14 mouse cellular contexts compared by ENCODE assay signal in genomic region chr8:106530566-106530965, GRCm38 (mm10). TPM values are rescaled to one million over a fixed set of nuclear protein-coding genes. Genes with fewer than 3 reads are reported as not detected.
DNase-seq lines count a peak whose midpoint lies in the region; ATAC-seq and TF ChIP-seq lines count a peak whose summit lies in the region.
"Had no signal": no experiment of that assay in that cellular context is flagged by ENCODE, and none has a peak within 500 bp of the region (broad histone marks: within the 10 kb centered on the region; RNA-seq: fewer than 3 reads in every experiment).

No protein-coding gene starts in this region.

- TF ChIP-seq CTCF in forebrain, postnatal 0 days (IDR thresholded peaks at IDR 0.05; ENCODE audit: low read depth): peak; percentile 51
- TF ChIP-seq CTCF in liver, embryonic 14.5 days (IDR thresholded peaks at IDR 0.05; ENCODE audit: low read depth): peak; percentile 71

- no peaks in the 10 kb centered on the region for H3K4me1 ChIP-seq in forebrain, postnatal 0 days (ENCODE audit: insufficient read depth)
- H3K4me1 ChIP-seq in forebrain, embryonic 12.5 days: no peaks in the 10 kb centered on the region
- H3K4me1 ChIP-seq in liver, embryonic 14.5 days (replicated peaks; ENCODE audit: control insufficient read depth in 2 of 2, insufficient read depth in 2 of 2, low read length in 1 of 2): no peaks in the 10 kb centered on the region
- H3K4me1 ChIP-seq in liver, embryonic 12.5 days: no peaks in the 10 kb centered on the region
- H3K4me1 ChIP-seq in midbrain, embryonic 10.5 days: no peaks in the 10 kb centered on the region

- WGBS in forebrain, postnatal 0 days: 74% methylated on average over 4 of the region's 4 CpGs
- WGBS in forebrain, embryonic 12.5 days: 70% methylated on average over 4 of the region's 4 CpGs
- 51% methylated on average over 4 of the region's 4 CpGs for WGBS in liver, embryonic 14.5 days (ENCODE audit: insufficient replicate concordance)
- WGBS in liver, embryonic 12.5 days (ENCODE audit: insufficient replicate concordance): 52% methylated on average over 4 of the region's 4 CpGs
- 74% methylated on average over 4 of the region's 4 CpGs for WGBS in midbrain, embryonic 10.5 days

- no peaks in the 10 kb centered on the region for H3K27me3 ChIP-seq in forebrain, postnatal 0 days (ENCODE audit: insufficient read depth, low read length)
- no peaks in the 10 kb centered on the region for H3K27me3 ChIP-seq in forebrain, embryonic 12.5 days
- H3K27me3 ChIP-seq in liver, embryonic 14.5 days (ENCODE audit: control insufficient read depth, insufficient read depth, low read length): no peaks in the 10 kb centered on the region
- no peaks in the 10 kb centered on the region for H3K27me3 ChIP-seq in liver, embryonic 12.5 days (replicated peaks)
- no peaks in the 10 kb centered on the region for H3K27me3 ChIP-seq in midbrain, embryonic 10.5 days (ENCODE audit: low read depth, poor library complexity, severe bottlenecking)

- H3K9me3 ChIP-seq in forebrain, postnatal 0 days (ENCODE audit: low read length): no peaks in the 10 kb centered on the region
- H3K9me3 ChIP-seq in forebrain, embryonic 12.5 days: no peaks in the 10 kb centered on the region
- H3K9me3 ChIP-seq in liver, embryonic 14.5 days (ENCODE audit: control insufficient read depth, low read length): no peaks in the 10 kb centered on the region
- H3K9me3 ChIP-seq in liver, embryonic 12.5 days (replicated peaks): no peaks in the 10 kb centered on the region
- H3K9me3 ChIP-seq in midbrain, embryonic 10.5 days (replicated peaks): no peaks in the 10 kb centered on the region

- H3K4me2 ChIP-seq in forebrain, postnatal 0 days (ENCODE audit: low read depth): no peak overlapping the region
- no peak overlapping the region for H3K4me2 ChIP-seq in forebrain, embryonic 12.5 days
- H3K4me2 ChIP-seq in liver, embryonic 14.5 days (ENCODE audit: low read depth): no peak overlapping the region
- no peak overlapping the region for H3K4me2 ChIP-seq in liver, embryonic 12.5 days

- no peak overlapping the region for H3K9ac ChIP-seq in forebrain, postnatal 0 days
- no peak overlapping the region for H3K9ac ChIP-seq in forebrain, embryonic 12.5 days
- H3K9ac ChIP-seq in liver, embryonic 14.5 days (replicated peaks): no peak overlapping the region
- H3K9ac ChIP-seq in liver, embryonic 12.5 days: no peak overlapping the region

- no peak overlapping the region for H3K4me3 ChIP-seq in forebrain, postnatal 0 days (ENCODE audit: low read depth, low read length)
- H3K4me3 ChIP-seq in forebrain, embryonic 12.5 days (replicated peaks): no peak overlapping the region
- no peak overlapping the region for H3K4me3 ChIP-seq in liver, embryonic 14.5 days (ENCODE audit: insufficient read depth in 1 of 2, low read depth in 2 of 2, low read length in 2 of 2)
- H3K4me3 ChIP-seq in liver, embryonic 12.5 days: no peak overlapping the region
- no peak overlapping the region for H3K4me3 ChIP-seq in midbrain, embryonic 10.5 days

- H3K27ac ChIP-seq in forebrain, postnatal 0 days (ENCODE audit: low read depth, low read length): no peak overlapping the region
- no peak overlapping the region for H3K27ac ChIP-seq in forebrain, embryonic 12.5 days
- no peak overlapping the region for H3K27ac ChIP-seq in liver, embryonic 14.5 days
- H3K27ac ChIP-seq in liver, embryonic 12.5 days: no peak overlapping the region
- H3K27ac ChIP-seq in midbrain, embryonic 10.5 days (replicated peaks): no peak overlapping the region
- H3K27ac ChIP-seq: macrophage had no signal

- DNase-seq in forebrain, postnatal 0 days: no peak
- no peak for DNase-seq in liver, embryonic 14.5 days (ENCODE audit: low read depth in 3 of 3, low spot score in 3 of 3)
- peak; percentile 62 for DNase-seq in NIH3T3 (ENCODE audit: low read depth)
- DNase-seq in retina, embryonic 14.5 days (ENCODE audit: low spot score): peak; percentile 20
- DNase-seq in embryo, embryonic 10 days (ENCODE audit: low spot score): no peak
- DNase-seq in midbrain, embryonic 10.5 days (ENCODE audit: low spot score): no peak

- no peaks in the 10 kb centered on the region for H3K36me3 ChIP-seq in forebrain, postnatal 0 days (ENCODE audit: insufficient read depth)
- H3K36me3 ChIP-seq in forebrain, embryonic 12.5 days (replicated peaks): no peaks in the 10 kb centered on the region
- H3K36me3 ChIP-seq in liver, embryonic 14.5 days (replicated peaks; ENCODE audit: control insufficient read depth, insufficient read depth, low read depth): no peaks in the 10 kb centered on the region
- H3K36me3 ChIP-seq in liver, embryonic 12.5 days: 0 out of 2 replicates have a peak, but pooled peaks cover 4% of the 10 kb centered on the region
- H3K36me3 ChIP-seq in midbrain, embryonic 10.5 days: no peaks in the 10 kb centered on the region

- ATAC-seq in forebrain, postnatal 0 days: no peak
- ATAC-seq in forebrain, embryonic 12.5 days (ENCODE audit: low FRiP score): no peak
- ATAC-seq in liver, embryonic 14.5 days (ENCODE audit: insufficient read depth): no peak
- ATAC-seq in liver, embryonic 12.5 days: no peak

- no peak for TF ChIP-seq EP300 in liver, embryonic 14.5 days (IDR thresholded peaks at IDR 0.05; ENCODE audit: low read depth)

RNA-seq across cellular contexts. Expression of gene Cdh3, which starts 19.9 kb away (rescaled TPM):
- 0.85 and 1.3 TPM in 2 replicates for total RNA-seq in forebrain, postnatal 0 days (2014; rRNA removed)
- 1.2 and 1.4 TPM in 2 replicates for polyA plus RNA-seq in forebrain, postnatal 0 days (2015; fragmentation: Nextera tagmentation; extraction: Ambion mirVana)
- polyA plus RNA-seq in forebrain, embryonic 12.5 days (2016; fragmentation: Nextera tagmentation; extraction: Ambion mirVana): 2.5 and 3.5 TPM in 2 replicates
- polyA plus RNA-seq in liver, embryonic 14.5 days (2012; rRNA removed): 1.4 TPM in 2 replicates
- polyA plus RNA-seq in liver, embryonic 14.5 days (2014; fragmentation: Nextera tagmentation; extraction: Ambion mirVana): 0.60 and 0.62 TPM in 2 replicates
- polyA plus RNA-seq in liver, embryonic 12.5 days (2016; fragmentation: Nextera tagmentation; extraction: Ambion mirVana): 6.8 and 6.9 TPM in 2 replicates
- 2.4 and 3.6 TPM in 2 replicates for polyA plus RNA-seq in midbrain, embryonic 10.5 days (2016; fragmentation: Nextera tagmentation; extraction: Ambion mirVana)
- total RNA-seq: common myeloid progenitor, adult 5-6 weeks; neutrophil, adult 5-6 weeks had no signal
- polyA plus RNA-seq: macrophage had no signal

RNA-seq across cellular contexts. Expression of gene 6030452D12Rik, which starts 30.2 kb away (rescaled TPM):
- not detected in 2 replicates for total RNA-seq in forebrain, postnatal 0 days (2014; rRNA removed)
- polyA plus RNA-seq in forebrain, postnatal 0 days (2015; fragmentation: Nextera tagmentation; extraction: Ambion mirVana): not detected in 2 replicates
- not detected in 2 replicates for polyA plus RNA-seq in forebrain, embryonic 12.5 days (2016; fragmentation: Nextera tagmentation; extraction: Ambion mirVana)
- polyA plus RNA-seq in liver, embryonic 14.5 days (2012; rRNA removed): not detected in 2 replicates
- polyA plus RNA-seq in liver, embryonic 14.5 days (2014; fragmentation: Nextera tagmentation; extraction: Ambion mirVana): not detected in 2 replicates
- polyA plus RNA-seq in liver, embryonic 12.5 days (2016; fragmentation: Nextera tagmentation; extraction: Ambion mirVana): not detected in 2 replicates
- polyA plus RNA-seq in midbrain, embryonic 10.5 days (2016; fragmentation: Nextera tagmentation; extraction: Ambion mirVana): not detected in 2 replicates
- total RNA-seq: common myeloid progenitor, adult 5-6 weeks; heart, postnatal 36 days; layer of hippocampus, postnatal 10 days; neutrophil, adult 5-6 weeks had no signal
- polyA plus RNA-seq: macrophage; stomach, embryonic 14.5 days had no signal

RNA-seq across cellular contexts. Expression of gene Gm10073, which starts 42.7 kb away (rescaled TPM):
- total RNA-seq in forebrain, postnatal 0 days (2014; rRNA removed): 41.5 and 48.4 TPM in 2 replicates
- polyA plus RNA-seq in forebrain, postnatal 0 days (2015; fragmentation: Nextera tagmentation; extraction: Ambion mirVana): 5.1 and 7.1 TPM in 2 replicates
- polyA plus RNA-seq in forebrain, embryonic 12.5 days (2016; fragmentation: Nextera tagmentation; extraction: Ambion mirVana): 3.4 and 4.6 TPM in 2 replicates
- polyA plus RNA-seq in liver, embryonic 14.5 days (2012; rRNA removed): 61.5 and 76.5 TPM in 2 replicates
- 8.8 and 12.3 TPM in 2 replicates for polyA plus RNA-seq in liver, embryonic 14.5 days (2014; fragmentation: Nextera tagmentation; extraction: Ambion mirVana)
- 4.0 and 7.1 TPM in 2 replicates for polyA plus RNA-seq in liver, embryonic 12.5 days (2016; fragmentation: Nextera tagmentation; extraction: Ambion mirVana)
- polyA plus RNA-seq in midbrain, embryonic 10.5 days (2016; fragmentation: Nextera tagmentation; extraction: Ambion mirVana): 5.7 and 7.1 TPM in 2 replicates

Comparison
In these comparisons a context has a peak if more than half of its experiments do, and no peak if none do; other contexts are left out.
1. DNase-seq: peak in NIH3T3 (single experiment) and retina, embryonic 14.5 days (single experiment); none in forebrain, postnatal 0 days (single experiment), liver, embryonic 14.5 days (0 of 3), embryo, embryonic 10 days (single experiment) and midbrain, embryonic 10.5 days (single experiment).